Mouse (Mus musculus): ENCODE data around the gene Zbtb16. TPM values are rescaled to one million over a fixed set of nuclear protein-coding genes. Genes with fewer than 3 reads are reported as not detected.

Gene Zbtb16
- polyA plus RNA-seq, 1 experiment from 2014 or later = 6.6 TPM

DNA sequence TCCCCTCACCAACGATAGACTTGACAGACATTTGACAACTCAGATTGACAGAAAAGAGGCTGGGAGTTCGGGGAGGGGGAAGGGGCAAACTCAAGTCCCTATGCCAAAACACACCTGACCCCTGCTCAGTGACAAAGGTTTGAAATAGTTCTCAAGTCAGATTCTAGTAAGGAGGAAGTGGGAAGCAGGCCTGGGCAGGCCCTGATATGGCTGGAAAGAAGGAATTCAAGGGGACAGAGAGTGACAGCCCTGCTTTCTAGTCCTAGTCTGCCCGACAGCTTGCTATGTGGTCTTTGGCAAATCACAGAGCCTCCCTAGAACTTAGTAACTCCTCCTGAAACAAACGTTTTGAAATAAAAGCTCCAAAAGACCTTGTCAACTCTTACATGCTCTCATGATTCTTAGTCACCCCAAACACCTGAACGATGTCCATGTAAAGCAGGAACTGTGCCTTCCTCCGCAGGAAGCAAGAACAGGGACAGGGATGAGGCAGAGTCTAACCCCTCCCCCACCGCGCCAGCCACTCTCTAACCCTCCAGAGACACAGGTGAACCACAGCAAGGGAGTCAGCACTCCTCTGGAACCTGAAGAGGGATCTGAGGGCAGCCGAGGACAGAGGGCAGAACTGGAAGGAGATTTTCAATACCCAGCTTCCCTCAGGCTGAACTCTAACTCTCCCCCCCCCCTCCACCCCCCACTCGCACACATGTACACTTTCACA is 19.2 kb downstream of the Zbtb16 start:
- Histone ChIP-seq H3K27me3 (ENCODE audit: control insufficient read depth, insufficient read depth, low read length) (no peaks in the 10 kb centered on the region), H3K4me1 (replicated peaks; ENCODE audit: control insufficient read depth, insufficient read depth, low read length) (0 out of 2 replicates have a peak, but pooled peaks cover 3% of the 10 kb centered on the region), H3K4me3 (ENCODE audit: low read depth, low read length) (no peak overlapping the region), H3K4me2 (ENCODE audit: low read depth, low read length, severe bottlenecking) (no peak overlapping the region), H3K9ac (ENCODE audit: low read length) (no peak overlapping the region), H3K9me3 (ENCODE audit: control insufficient read depth, low read length) (no peaks in the 10 kb centered on the region), H3K27ac (ENCODE audit: low read depth, low read length) (no peak overlapping the region), H3K36me3 (ENCODE audit: control insufficient read depth, insufficient read depth, low read length) (no peaks in the 10 kb centered on the region)
- DNase-seq (ENCODE audit: low spot score) (no peak), ATAC-seq (replicated peaks; ENCODE audit: low FRiP score) (no peak)
- WGBS = 61% methylated on average over 10 of the region's 10 CpGs

DNA sequence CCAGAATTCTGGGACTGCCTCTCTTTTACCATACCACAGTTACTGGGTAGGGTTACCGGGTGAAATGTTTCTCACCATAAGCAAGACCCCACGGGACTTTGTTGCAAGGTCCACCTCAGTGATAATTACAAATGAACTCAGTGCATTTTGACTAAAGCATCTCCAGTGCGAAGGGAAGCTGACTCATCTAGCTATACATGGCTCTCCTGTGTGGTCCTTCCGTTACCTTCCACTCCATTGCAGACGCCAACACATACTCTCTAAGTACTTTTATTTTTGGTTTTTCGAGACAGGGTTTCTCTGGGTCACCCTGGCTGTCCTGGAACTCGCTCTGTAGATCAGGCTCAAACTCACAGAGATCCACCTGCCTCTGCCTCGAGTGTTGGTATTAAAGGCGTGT is 19.9 kb downstream of the Zbtb16 start:
- Histone ChIP-seq H3K4me1 (replicated peaks; ENCODE audit: control insufficient read depth, insufficient read depth, low read length) (no peaks in the 10 kb centered on the region), H3K27me3 (ENCODE audit: control insufficient read depth, insufficient read depth, low read length) (no peaks in the 10 kb centered on the region), H3K9me3 (ENCODE audit: control insufficient read depth, low read length) (no peaks in the 10 kb centered on the region), H3K9ac (ENCODE audit: low read length) (no peak overlapping the region), H3K4me2 (ENCODE audit: low read depth, low read length, severe bottlenecking) (no peak overlapping the region), H3K36me3 (ENCODE audit: control insufficient read depth, insufficient read depth, low read length) (no peaks in the 10 kb centered on the region), H3K27ac (ENCODE audit: low read depth, low read length) (no peak overlapping the region), H3K4me3 (ENCODE audit: low read depth, low read length) (no peak overlapping the region)
- ATAC-seq (replicated peaks; ENCODE audit: low FRiP score) (no peak), DNase-seq (ENCODE audit: low spot score) (no peak)
- 93% methylated on average over 9 of the region's 9 CpGs for WGBS

DNA sequence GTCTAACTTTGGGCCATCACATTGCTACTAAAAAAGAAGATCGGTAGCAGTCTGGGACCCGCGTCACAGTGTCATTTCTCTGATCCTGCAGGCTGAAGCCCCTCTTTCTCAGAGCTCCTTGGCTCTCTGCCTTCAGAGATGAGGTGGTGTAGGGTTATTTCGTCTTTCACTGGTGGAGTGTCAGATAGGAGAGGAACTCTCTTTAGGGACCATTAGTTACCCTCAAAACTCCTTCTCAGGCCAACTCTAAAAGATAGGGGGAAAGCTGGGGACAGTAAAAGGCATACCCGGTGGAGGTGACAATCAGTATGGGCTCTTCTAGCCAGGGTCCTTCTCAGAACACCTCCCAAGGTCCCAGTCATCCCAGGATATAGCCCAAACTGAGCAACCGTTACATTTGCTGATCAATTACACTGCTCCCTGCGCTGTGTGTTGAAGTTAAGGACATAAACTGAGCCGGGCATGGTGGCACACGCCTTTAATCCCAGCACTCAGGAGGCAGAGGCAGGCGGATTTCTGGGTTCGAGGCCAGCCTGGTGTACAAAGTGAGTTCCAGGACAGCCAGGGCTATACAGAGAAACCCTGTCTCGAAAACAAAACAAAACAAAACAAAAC is 21.0 kb downstream of the Zbtb16 start:
- Histone ChIP-seq H3K4me3 (ENCODE audit: low read depth, low read length) (no peak overlapping the region), H3K9me3 (ENCODE audit: control insufficient read depth, low read length) (no peaks in the 10 kb centered on the region), H3K27me3 (ENCODE audit: control insufficient read depth, insufficient read depth, low read length) (no peaks in the 10 kb centered on the region), H3K4me2 (ENCODE audit: low read depth, low read length, severe bottlenecking) (no peak overlapping the region), H3K27ac (ENCODE audit: low read depth, low read length) (no peak overlapping the region), H3K36me3 (ENCODE audit: control insufficient read depth, insufficient read depth, low read length) (no peaks in the 10 kb centered on the region), H3K4me1 (replicated peaks; ENCODE audit: control insufficient read depth, insufficient read depth, low read length) (no peaks in the 10 kb centered on the region), H3K9ac (ENCODE audit: low read length) (no peak overlapping the region)
- DNase-seq (ENCODE audit: low spot score) = no peak
- no peak for ATAC-seq (replicated peaks; ENCODE audit: low FRiP score)
- WGBS = 90% methylated on average over 12 of the region's 12 CpGs

DNA sequence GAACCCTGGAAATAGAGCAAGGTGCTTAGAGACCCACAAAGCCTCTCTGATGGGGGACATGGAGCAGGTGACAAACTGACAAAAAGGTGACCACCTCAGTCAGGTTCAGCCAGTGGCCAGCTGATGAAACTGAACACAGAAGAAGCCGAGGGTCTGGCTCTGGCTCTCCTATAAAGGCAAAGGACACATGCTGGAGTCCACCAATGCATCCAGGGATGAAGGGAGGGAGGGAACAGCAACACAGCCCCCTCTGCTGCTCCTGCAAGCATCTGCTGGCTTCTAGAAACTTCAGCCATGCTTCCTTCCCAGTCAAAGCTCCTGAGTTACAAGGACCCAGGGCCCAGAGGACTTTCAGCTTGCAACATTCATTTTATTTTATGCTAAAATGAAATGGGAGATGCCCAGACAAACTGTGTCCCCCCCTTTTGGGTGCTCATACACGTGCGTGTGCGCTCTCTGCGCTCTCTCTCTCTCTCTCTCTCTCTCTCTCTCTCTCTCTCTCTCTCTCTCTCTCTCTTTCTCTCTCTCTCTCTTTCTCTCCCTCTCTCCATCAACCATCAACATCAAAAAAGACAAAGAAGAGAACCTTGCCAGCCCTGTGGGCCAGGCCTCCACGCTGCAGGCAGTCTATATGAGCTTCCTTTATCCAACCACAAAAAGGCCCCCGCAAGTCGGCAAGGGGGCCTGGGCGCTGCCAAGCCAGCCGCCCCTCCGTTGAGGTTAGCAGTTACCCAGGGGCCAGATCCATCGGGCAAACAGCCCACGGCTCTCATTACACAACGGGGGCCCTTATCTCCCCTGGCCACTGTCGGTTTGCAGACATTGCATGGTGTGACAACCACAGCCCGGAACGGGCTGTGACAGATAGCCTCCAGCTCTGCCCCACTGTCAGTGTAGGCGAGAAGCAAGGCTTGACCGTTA is 21.8 kb downstream of the Zbtb16 start:
- Histone ChIP-seq H3K27ac (ENCODE audit: low read depth, low read length) (no peak overlapping the region), H3K9ac (ENCODE audit: low read length) (no peak overlapping the region), H3K36me3 (ENCODE audit: control insufficient read depth, insufficient read depth, low read length) (no peaks in the 10 kb centered on the region), H3K4me2 (ENCODE audit: low read depth, low read length, severe bottlenecking) (no peak overlapping the region), H3K4me3 (ENCODE audit: low read depth, low read length) (no peak overlapping the region), H3K4me1 (replicated peaks; ENCODE audit: control insufficient read depth, insufficient read depth, low read length) (no peaks in the 10 kb centered on the region), H3K9me3 (ENCODE audit: control insufficient read depth, low read length) (no peaks in the 10 kb centered on the region), H3K27me3 (ENCODE audit: control insufficient read depth, insufficient read depth, low read length) (no peaks in the 10 kb centered on the region)
- 79% methylated on average over 19 of the region's 19 CpGs for WGBS
- ATAC-seq (replicated peaks; ENCODE audit: low FRiP score) = no peak
- DNase-seq (ENCODE audit: low spot score) = no peak

DNA sequence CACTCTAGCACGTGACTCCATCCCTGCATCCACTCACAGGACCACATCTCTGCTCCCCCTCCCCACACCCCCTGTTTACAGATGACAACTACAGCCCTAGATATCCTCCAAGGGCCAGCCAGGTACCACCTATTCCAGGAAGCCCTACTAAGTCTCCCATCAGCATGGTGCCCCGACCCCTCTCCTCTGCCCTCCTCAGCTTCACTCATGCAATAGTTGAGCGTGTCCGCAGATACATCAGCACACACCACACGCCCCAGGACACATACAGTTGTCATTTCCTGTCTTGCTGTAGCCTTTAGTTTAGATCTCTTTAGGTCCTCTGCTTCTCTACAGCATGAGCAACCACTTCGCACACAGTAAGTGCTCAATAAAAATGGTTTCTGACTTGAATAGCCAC is 23.7 kb downstream of the Zbtb16 start:
- Histone ChIP-seq H3K4me2 (ENCODE audit: low read depth, low read length, severe bottlenecking) (no peak overlapping the region), H3K36me3 (ENCODE audit: control insufficient read depth, insufficient read depth, low read length) (no peaks in the 10 kb centered on the region), H3K27me3 (ENCODE audit: control insufficient read depth, insufficient read depth, low read length) (no peaks in the 10 kb centered on the region), H3K9ac (ENCODE audit: low read length) (no peak overlapping the region), H3K27ac (ENCODE audit: low read depth, low read length) (no peak overlapping the region), H3K4me1 (replicated peaks; ENCODE audit: control insufficient read depth, insufficient read depth, low read length) (no peaks in the 10 kb centered on the region), H3K9me3 (ENCODE audit: control insufficient read depth, low read length) (no peaks in the 10 kb centered on the region), H3K4me3 (ENCODE audit: low read depth, low read length) (no peak overlapping the region)
- DNase-seq (ENCODE audit: low spot score) (no peak), ATAC-seq (replicated peaks; ENCODE audit: low FRiP score) (no peak)
- 92% methylated on average over 6 of the region's 6 CpGs for WGBS

DNA sequence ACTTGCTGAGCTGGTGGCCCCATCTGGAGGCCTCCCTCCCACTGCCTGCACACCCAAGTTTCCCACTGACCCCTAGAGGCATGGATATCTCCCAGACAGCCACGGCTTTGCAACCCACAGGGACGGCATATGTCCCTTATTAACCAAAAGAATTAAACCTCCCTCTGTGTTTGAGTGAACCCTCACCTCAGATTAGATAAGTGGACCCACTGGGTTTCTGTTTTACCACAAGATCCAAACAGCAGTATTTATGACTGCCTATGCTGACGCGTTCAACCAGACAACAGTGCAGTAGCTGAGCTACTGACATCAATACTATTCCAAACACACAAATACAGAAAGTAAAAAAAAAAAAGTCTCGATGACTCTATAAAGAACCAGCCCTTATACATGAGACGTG is 29.4 kb downstream of the Zbtb16 start:
- no peak for DNase-seq (ENCODE audit: low spot score)
- Histone ChIP-seq H3K36me3 (ENCODE audit: control insufficient read depth, insufficient read depth, low read length) (no peaks in the 10 kb centered on the region), H3K4me2 (ENCODE audit: low read depth, low read length, severe bottlenecking) (no peak overlapping the region), H3K9me3 (ENCODE audit: control insufficient read depth, low read length) (no peaks in the 10 kb centered on the region), H3K9ac (ENCODE audit: low read length) (no peak overlapping the region), H3K4me1 (replicated peaks; ENCODE audit: control insufficient read depth, insufficient read depth, low read length) (no peaks in the 10 kb centered on the region), H3K27me3 (ENCODE audit: control insufficient read depth, insufficient read depth, low read length) (no peaks in the 10 kb centered on the region), H3K27ac (ENCODE audit: low read depth, low read length) (no peak overlapping the region), H3K4me3 (ENCODE audit: low read depth, low read length) (no peak overlapping the region)
- WGBS = 79% methylated on average over 6 of the region's 6 CpGs
- ATAC-seq (replicated peaks; ENCODE audit: low FRiP score) = no peak

DNA sequence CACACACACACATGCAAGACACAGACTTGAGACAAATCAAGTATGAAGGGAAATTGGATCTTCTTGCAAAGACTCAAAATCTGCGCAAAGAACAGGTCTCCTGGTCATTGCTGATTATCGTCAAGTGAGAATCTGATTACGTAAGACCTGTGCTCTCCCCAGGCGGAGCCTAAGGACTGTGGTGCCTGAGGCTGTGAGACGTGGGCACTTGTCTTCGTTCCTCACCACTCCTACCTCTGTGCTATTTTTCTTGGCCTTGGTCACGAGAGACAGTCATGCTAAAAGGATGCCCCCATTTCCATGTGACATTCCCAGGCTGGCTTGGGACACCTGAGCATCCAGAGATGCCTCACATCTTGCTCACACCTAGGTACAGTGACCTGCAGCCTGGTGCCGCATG is 30.2 kb downstream of the Zbtb16 start:
- Histone ChIP-seq H3K4me2 (ENCODE audit: low read depth, low read length, severe bottlenecking) (no peak overlapping the region), H3K9ac (ENCODE audit: low read length) (no peak overlapping the region), H3K27me3 (ENCODE audit: control insufficient read depth, insufficient read depth, low read length) (no peaks in the 10 kb centered on the region), H3K36me3 (ENCODE audit: control insufficient read depth, insufficient read depth, low read length) (no peaks in the 10 kb centered on the region), H3K4me3 (ENCODE audit: low read depth, low read length) (no peak overlapping the region), H3K27ac (ENCODE audit: low read depth, low read length) (no peak overlapping the region), H3K9me3 (ENCODE audit: control insufficient read depth, low read length) (no peaks in the 10 kb centered on the region), H3K4me1 (replicated peaks; ENCODE audit: control insufficient read depth, insufficient read depth, low read length) (no peaks in the 10 kb centered on the region)
- DNase-seq (ENCODE audit: low spot score) (no peak), ATAC-seq (replicated peaks; ENCODE audit: low FRiP score) (no peak)
- 90% methylated on average over 8 of the region's 8 CpGs for WGBS

DNA sequence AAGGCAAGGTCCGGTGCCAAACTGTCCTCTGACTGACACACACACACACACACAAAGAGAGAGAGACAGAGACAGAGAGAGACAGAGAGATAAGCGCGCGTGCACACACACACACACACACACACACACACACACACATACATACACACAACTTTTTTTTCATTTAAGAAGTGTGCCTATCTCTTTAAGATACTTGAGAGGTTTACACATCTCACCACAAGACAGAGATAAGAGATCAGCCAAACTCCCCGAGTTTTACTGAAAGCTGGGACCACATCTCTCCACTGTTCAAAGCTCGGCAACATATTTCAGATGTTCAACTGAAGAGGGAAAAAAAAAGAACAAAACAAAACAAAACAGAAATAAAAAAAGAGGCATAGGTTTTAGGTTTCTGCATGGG is 31.5 kb downstream of the Zbtb16 start:
- Histone ChIP-seq H3K4me1 (replicated peaks; ENCODE audit: control insufficient read depth, insufficient read depth, low read length) (no peaks in the 10 kb centered on the region), H3K27me3 (ENCODE audit: control insufficient read depth, insufficient read depth, low read length) (no peaks in the 10 kb centered on the region), H3K4me2 (ENCODE audit: low read depth, low read length, severe bottlenecking) (no peak overlapping the region), H3K9me3 (ENCODE audit: control insufficient read depth, low read length) (no peaks in the 10 kb centered on the region), H3K27ac (ENCODE audit: low read depth, low read length) (no peak overlapping the region), H3K36me3 (ENCODE audit: control insufficient read depth, insufficient read depth, low read length) (no peaks in the 10 kb centered on the region), H3K9ac (ENCODE audit: low read length) (no peak overlapping the region), H3K4me3 (ENCODE audit: low read depth, low read length) (no peak overlapping the region)
- DNase-seq (ENCODE audit: low spot score) (no peak), ATAC-seq (replicated peaks; ENCODE audit: low FRiP score) (no peak)
- 89% methylated on average over 6 of the region's 6 CpGs for WGBS

All from forebrain, embryonic 11.5 days (tissue).